Mouse (Mus musculus) spleen, adult 2 months (tissue): ENCODE results near the gene Plekha1.

Experiments
- CTCF ChIP-seq: fragments of 200-500 bp; IDR thresholded peaks from 2 replicates; pipeline ENCODE4 v1.5.1; 2011; ENCODE audit warnings: mild to moderate bottlenecking, inconsistent platforms; ENCODE audit not compliant: insufficient read depth, insufficient read length, insufficient replicate concordance; ENCODE audit errors: extremely low read depth
- POLR2A ChIP-seq: fragments of 200-500 bp; IDR thresholded peaks from 2 replicates; pipeline ENCODE4 v1.6.1; 2011; ENCODE audit warnings: low read depth, low read length, inconsistent platforms

DNA sequence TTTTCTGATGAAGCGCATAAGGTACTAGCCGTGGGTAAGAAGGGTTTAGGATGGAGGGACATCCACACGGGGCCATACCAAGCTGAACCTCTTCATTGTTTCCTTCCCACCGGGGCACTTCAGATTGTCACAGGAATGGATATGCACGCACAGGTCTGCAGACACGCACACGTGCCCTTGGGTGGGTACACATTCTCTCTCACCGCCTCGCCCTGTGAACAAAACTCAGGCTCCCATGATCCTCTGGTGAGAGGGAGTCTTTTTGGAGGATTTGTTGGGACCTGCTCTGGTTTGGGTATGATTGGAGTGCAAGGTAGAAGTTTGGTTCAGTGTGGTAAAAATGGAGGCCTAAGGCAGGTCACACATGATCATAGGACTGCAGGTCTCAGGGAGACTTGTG, 67.4 kb downstream of the Plekha1 start:
- TF ChIP-seq CTCF (no peak), POLR2A (no peak)
